Mouse (Mus musculus) heart, postnatal 36 days (tissue): Measurements from ENCODE around the gene Mvp. TPM values are rescaled to one million over a fixed set of nuclear protein-coding genes. Genes with fewer than 3 reads are reported as not detected.

Source experiments
- DNase-seq, 2 experiments: peaks; one replicate each; pipeline ENCODE4 v3.0.0; 2021 to 2022
- intact Hi-C: fragments of 180-260 bp; cut with DNase I; formaldehyde crosslinking; loops from one replicate; pipeline ENCODE4 v1.15.1; 2025
- microRNA-seq, 2 experiments: library from miRNA; unstranded; fragments of <30 nt; microRNA quantifications; one replicate each; pipeline ENCODE4 v1.2.0; 2021; ENCODE audit warnings: borderline number of aligned reads in 2 of 2
- total RNA-seq, 2 experiments: library from RNA; stranded (reverse); gene quantifications; 2 replicates each; pipeline ENCODE4 v1.2.3; 2021

Mvp gene
- total RNA-seq, 2 experiments from 2014 or later, result 53.5 to 57.7 TPM

DNA sequence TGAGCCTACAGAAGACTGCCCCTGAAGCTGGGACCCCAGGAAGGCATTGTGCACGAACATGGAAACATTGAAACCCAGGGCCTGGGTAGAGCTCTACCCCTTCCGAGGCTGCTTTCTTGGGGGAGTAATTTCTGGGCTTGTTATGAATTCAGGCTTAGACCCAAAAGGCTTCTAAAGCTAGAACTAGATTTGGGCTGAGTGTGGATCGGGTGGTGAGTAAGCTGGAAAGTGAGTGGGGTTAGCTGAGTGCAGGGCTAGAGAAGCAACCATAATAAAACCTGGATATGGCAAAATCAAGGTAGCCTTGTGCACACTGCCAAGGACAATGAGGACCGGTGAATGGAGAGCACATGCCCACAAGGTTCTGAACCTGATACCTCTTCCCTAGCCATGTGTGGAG lies 52.5 kb downstream of the Mvp start:
- intact Hi-C loops, result loop anchor here (2.0 kb wide), 1 partner anchor 139 kb away; no protein-coding TSS in a partner anchor
- no peak for DNase-seq

GRCm38 (mm10) chr7:126961095-126961494 lies 53.3 kb downstream of the Mvp start:
- DNase-seq, result no peak
- intact Hi-C loops, result no loop called here

DNA sequence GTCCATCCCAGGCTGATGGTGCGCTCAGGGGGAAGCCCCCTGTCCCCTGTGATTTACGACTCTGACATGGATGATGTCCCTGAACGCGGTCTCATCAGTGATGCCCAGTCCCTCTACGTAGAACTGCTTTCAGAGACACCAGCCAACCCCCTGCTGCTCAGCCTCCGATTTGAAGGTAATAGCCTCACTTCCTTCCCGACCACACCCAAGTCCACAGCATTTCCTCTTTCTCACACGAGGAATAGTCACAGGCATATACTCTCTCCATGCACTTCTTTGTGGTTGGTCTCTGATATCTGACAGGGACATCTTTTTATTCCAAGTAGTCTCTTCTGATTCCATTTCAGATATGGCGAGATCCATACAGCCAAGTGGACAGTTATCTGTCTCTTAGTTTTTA lies 54.6 kb downstream of the Mvp start:
- intact Hi-C loops, result no loop called here
- DNase-seq, result no peak

- intact Hi-C loops, result no loop called here
- DNase-seq, result no peak
These were observed 59.3 kb downstream of the Mvp start for GRCm38 (mm10) chr7:126955125-126955524.

DNA sequence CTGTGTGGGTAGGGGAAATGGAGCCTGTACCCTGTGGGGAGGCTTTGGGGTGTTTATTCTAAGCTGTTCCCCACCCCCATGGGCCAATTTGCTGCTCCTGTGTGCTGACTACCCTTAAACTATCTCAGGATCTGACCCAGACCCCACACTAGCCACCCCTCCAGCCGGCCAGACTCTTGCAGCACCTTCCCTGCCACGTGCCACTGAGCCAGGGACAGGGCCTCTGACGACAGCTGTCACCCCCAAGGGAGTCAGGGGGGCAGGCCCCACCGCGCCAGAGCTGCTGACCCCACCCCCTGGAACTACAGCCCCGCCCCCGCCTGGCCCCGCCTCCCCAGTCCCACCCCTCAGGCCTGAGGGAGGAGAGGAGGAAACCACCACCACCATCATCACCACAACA lies 61.8 kb downstream of the Mvp start:
- no peak for DNase-seq
- intact Hi-C loops, result no loop called here

GRCm38 (mm10) chr7:126951741-126952140 lies 62.7 kb downstream of the Mvp start:
- DNase-seq, result no peak
- intact Hi-C loops, result no loop called here

DNA sequence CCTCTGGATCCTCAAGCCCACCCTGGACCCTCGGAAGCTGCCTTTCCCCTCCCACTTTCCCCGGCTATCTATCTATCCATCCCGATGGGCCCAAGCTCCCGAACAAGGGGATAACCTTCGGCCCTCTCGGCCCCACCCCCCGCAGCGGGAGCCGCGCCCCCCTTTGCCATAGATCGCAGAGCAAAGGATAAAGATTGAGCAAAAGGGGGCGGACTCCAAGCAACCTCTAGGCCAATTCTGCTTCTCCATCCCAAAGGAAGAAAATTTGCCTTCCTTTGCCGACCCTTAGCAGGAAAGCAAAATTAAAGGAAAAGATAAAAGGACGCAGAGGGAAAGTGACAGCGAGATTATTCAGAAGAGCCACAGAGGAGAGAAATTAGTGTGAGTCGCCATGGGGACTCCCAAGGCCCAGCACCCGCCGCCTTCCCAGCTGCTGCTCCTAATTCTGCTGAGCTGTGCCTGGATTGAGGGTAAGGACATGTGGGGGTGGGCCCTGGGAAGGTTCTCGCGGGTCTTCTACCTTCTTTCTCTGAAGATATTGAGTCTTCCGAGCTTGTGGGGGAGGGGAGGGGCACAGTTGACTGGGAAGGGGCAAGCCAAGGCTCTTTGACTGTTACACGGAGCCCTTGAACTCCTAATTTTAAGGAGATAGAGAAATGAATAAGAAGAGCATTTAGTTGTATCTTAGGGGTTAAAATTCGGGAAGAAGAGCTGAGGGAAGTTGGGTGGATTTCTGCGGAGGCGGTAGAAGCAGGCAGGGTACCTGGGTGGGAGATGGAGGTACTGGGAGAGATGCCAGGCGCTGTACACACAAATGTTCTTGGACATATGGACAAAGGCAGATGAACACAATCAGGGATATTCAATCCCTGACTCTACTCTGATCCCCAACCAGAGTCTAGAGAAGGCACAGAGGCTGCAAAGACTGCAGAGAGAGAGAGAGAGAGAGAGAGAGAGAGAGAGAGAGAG lies 63.5 kb downstream of the Mvp start:
- no peak for DNase-seq
- intact Hi-C loops, result loop anchor here (1.0 kb wide), 1 partner anchor 24 kb away; the partner anchor contains the start of gene Cdipt

- DNase-seq, result peak; percentile 90 to 95
- intact Hi-C loops, result loop anchor here (1.0 to 5.0 kb wide), 4 partner anchors 21 to 155 kb away; partner anchors contain the start of genes Cdipt and Kctd13
These were observed 64.4 kb downstream of the Mvp start, which contains the start of gene Sez6l2 for GRCm38 (mm10) chr7:126949793-126950646. Sez6l2 (plus strand) TSS chr7:126950563.

DNA sequence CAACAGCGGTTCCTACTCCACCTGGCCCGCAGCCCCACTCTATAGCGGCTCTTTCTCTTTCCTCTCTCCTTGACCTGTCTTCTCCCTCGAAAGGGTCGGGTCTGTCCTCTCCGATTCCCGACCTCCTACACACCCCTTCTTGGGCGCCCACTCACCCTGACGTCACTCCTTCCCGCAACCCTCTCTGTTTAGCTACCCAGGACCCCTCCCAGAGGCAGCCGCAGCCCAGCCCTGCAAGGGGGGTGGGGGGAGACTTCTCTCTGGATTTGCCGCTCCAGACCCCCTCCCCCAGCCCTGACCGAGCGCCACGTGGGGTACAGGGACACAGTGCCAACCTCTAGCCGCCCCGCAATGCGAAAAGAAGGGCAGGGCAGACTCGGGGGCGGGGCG lies 65.0 kb downstream of the Mvp start, which contains the start of gene Asphd1:
Gene Asphd1, minus strand, starts transcription at position 180 of the 390 bp plus-strand sequence.
- intact Hi-C loops, result loop anchor here (2.0 to 5.0 kb wide), 3 partner anchors 21 to 155 kb away; partner anchors contain the start of gene Kctd13
- DNase-seq, result no peak

- no peak for DNase-seq
- intact Hi-C loops, result loop anchor here (2.0 to 5.0 kb wide), 3 partner anchors 20 to 156 kb away; partner anchors contain the start of gene Kctd13
These were observed 65.8 kb downstream of the Mvp start for GRCm38 (mm10) chr7:126948626-126949025.

- intact Hi-C loops, result loop anchor here (5.0 kb wide), 1 partner anchor 51 kb away; no protein-coding TSS in a partner anchor
- DNase-seq, result peak; percentile 18 to 24
These were observed 67.9 kb downstream of the Mvp start for GRCm38 (mm10) chr7:126946530-126946929.

DNA sequence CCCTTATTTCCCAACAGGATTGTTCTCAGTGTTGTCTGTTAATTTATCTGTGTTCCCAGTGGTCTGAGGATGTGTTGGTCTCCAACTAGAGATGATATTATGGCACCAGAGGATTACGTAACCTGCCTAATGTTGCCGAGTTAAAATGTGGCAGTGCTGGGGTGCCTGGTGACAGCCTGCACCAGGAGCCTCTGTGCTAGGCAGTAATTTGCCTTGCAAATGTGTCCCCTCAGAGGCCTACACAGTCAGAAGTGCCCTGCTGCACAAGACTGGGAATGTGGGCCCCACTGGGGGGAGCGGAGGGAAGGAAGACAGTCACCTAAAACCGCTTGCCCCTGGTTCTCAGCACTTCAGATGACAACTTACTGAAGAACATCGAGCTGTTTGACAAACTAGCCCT lies 72.6 kb downstream of the Mvp start:
- DNase-seq, result no peak
- intact Hi-C loops, result no loop called here

DNA sequence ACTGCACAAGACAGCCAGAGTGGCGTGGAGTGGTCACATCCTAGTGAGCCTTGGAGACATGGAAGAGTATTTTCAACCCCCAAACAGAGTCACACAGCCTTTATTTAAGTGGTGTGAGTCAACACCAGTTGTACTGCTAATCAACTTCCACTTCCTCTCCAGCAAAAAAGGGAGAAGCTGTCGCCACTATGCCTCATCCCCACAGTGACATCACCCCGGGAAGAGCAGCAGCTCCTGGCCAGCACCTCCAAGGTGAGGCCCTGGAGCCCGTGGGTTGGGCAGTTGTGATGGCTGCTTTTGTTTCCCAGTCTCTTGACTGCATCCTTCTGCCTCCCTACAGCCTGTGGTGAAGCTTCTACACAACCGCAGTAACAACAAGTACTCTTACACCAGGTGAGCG lies 73.2 kb downstream of the Mvp start:
- intact Hi-C loops, result no loop called here

More for the DNA sequence above, 73.2 kb downstream of the Mvp start:
- no peak for DNase-seq

Small RNA genes lying within 50 kb of the gene (microRNA-seq; reads per million reads assigned to microRNA genes)
- gene Gm44343, result 0 reads per million in 2 experiments

Other genes with a start within 250 kb of the Mvp start
- 1 to 10 TPM; 1.6 TPM for gene Gdpd3, start 248.3 kb downstream of the Mvp start, total RNA-seq
- 100 to 1,000 TPM in 1 of 2 experiments, 10 to 100 TPM in 1; 91.4 to 110 TPM for gene Ypel3, start 237.7 kb downstream of the Mvp start, total RNA-seq
- under 1 TPM; 0.24 to 0.44 TPM for gene Tbx6, start 233.1 kb downstream of the Mvp start, total RNA-seq
- 10 to 100 TPM; 36.1 to 36.5 TPM for gene Ppp4c, start 222.1 kb downstream of the Mvp start, total RNA-seq
- 1 to 10 TPM; 8.2 to 9.7 TPM for gene Fam57b, start 217.0 kb downstream of the Mvp start, total RNA-seq
- not detected for gene 4930451I11Rik, start 183.0 kb downstream of the Mvp start, total RNA-seq
- gene Doc2a, start 167.2 kb downstream of the Mvp start, total RNA-seq, result not detected
- 1 to 10 TPM; 6.1 to 6.6 TPM for gene Hirip3, start 152.6 kb downstream of the Mvp start, total RNA-seq
- gene Ino80e, start 152.2 kb downstream of the Mvp start, total RNA-seq, result 10 to 100 TPM; 21.2 to 21.8 TPM
- 10 to 100 TPM; 39.5 to 43.2 TPM for gene Taok2, start 129.9 kb downstream of the Mvp start, total RNA-seq
- gene Tmem219, start 91.7 kb downstream of the Mvp start, total RNA-seq, result 10 to 100 TPM in 1 of 2 experiments, 1 to 10 TPM in 1; 9.5 to 11.5 TPM
- 1 to 10 TPM; 5.4 to 7.4 TPM for gene Kctd13, start 85.7 kb downstream of the Mvp start, total RNA-seq
- gene Asphd1, start 65.0 kb downstream of the Mvp start, total RNA-seq, result not detected
- 1 to 10 TPM; 6.4 to 10.0 TPM for gene Sez6l2, start 64.1 kb downstream of the Mvp start, total RNA-seq
- 10 to 100 TPM; 52.2 to 55.4 TPM for gene Cdipt, start 38.7 kb downstream of the Mvp start, total RNA-seq
- under 1 TPM; 0.31 to 0.65 TPM for gene Cdiptos, start 38.5 kb downstream of the Mvp start, total RNA-seq
- not detected for gene Pagr1b, start 1.9 kb upstream of the Mvp start, total RNA-seq
- gene Pagr1a, start 2.7 kb upstream of the Mvp start, total RNA-seq, result 10 to 100 TPM in 1 of 2 experiments, not detected in 1; 11.8 TPM
- gene Gm42742, start 6.5 kb upstream of the Mvp start, total RNA-seq, result 10 to 100 TPM; 25.2 to 28.6 TPM
- gene Prrt2, start 6.6 kb upstream of the Mvp start, total RNA-seq, result 1 to 10 TPM in 1 of 2 experiments, under 1 TPM in 1; 0.57 to 1.2 TPM
- gene Maz, start 12.4 kb upstream of the Mvp start, total RNA-seq, result 10 to 100 TPM; 66.5 to 71.5 TPM
- 1 to 10 TPM; 1.0 to 2.6 TPM for gene Kif22, start 27.9 kb upstream of the Mvp start, total RNA-seq
- not detected for gene Zg16, start 72.7 kb upstream of the Mvp start, total RNA-seq
- gene AI467606, start 76.7 kb upstream of the Mvp start, total RNA-seq, result 1 to 10 TPM; 1.6 to 1.9 TPM
- not detected for gene Qprt, start 107.6 kb upstream of the Mvp start, total RNA-seq
- under 1 TPM; 0.76 to 0.92 TPM for gene Spn, start 123.2 kb upstream of the Mvp start, total RNA-seq
- gene Cd2bp2, start 181.4 kb upstream of the Mvp start, total RNA-seq, result 10 to 100 TPM; 36.9 to 38.0 TPM
- gene Tbc1d10b, start 193.8 kb upstream of the Mvp start, total RNA-seq, result 10 to 100 TPM; 24.6 to 26.4 TPM
- 1 to 10 TPM; 2.4 to 2.5 TPM for gene Mylpf, start 194.3 kb upstream of the Mvp start, total RNA-seq
- gene Zfp553, start 218.4 kb upstream of the Mvp start, total RNA-seq, result 1 to 10 TPM; 6.0 to 6.6 TPM
- gene Sept1, start 218.5 kb upstream of the Mvp start, total RNA-seq, result 1 to 10 TPM; 2.8 TPM
- gene Zfp771, start 229.7 kb upstream of the Mvp start, total RNA-seq, result 10 to 100 TPM; 19.1 TPM
- gene Dctpp1, start 246.1 kb upstream of the Mvp start, total RNA-seq, result 10 to 100 TPM; 40.7 to 45.0 TPM